Mouse (Mus musculus): ENCODE results near the gene Nlrc3.
"Not testable (repeated sequence)": the region's sequence is repeated elsewhere in the genome, so short reads cannot be mapped to it uniquely, and the experiment has no call there.

The Nlrc3 gene

GRCm38 (mm10) chr16:3976251-3976671 lies at the start of gene Nlrc3:
Nlrc3 (minus strand) TSS chr16:3976632.
- in situ Hi-C loops (cut with MboI, MseI): no loop called here

GRCm38 (mm10) chr16:4022719-4023118 lies 46.3 kb upstream of the Nlrc3 start:
- in situ Hi-C loops (cut with MboI, MseI): no loop called here

GRCm38 (mm10) chr16:4021241-4021640 lies 44.8 kb upstream of the Nlrc3 start:
- in situ Hi-C loops (cut with MboI, MseI): no loop called here

- in situ Hi-C loops (cut with MboI, MseI): not testable (repeated sequence)
Observed at GRCm38 (mm10) chr16:4017466-4017865, 41.0 kb upstream of the Nlrc3 start.

GRCm38 (mm10) chr16:4016786-4017185 lies 40.4 kb upstream of the Nlrc3 start:
- in situ Hi-C loops (cut with MboI, MseI): not testable (repeated sequence)

- in situ Hi-C loops (cut with MboI, MseI): no loop called here
Observed at GRCm38 (mm10) chr16:4014040-4014668, 37.7 kb upstream of the Nlrc3 start.

GRCm38 (mm10) chr16:4012882-4013570 lies 36.6 kb upstream of the Nlrc3 start:
- in situ Hi-C loops (cut with MboI, MseI): no loop called here

GRCm38 (mm10) chr16:4003489-4004398 lies 27.3 kb upstream of the Nlrc3 start, which contains the start of gene Slx4:
Slx4 (minus strand) TSS chr16:4003770.
- in situ Hi-C loops (cut with MboI, MseI): loop anchor here (5.0 kb wide), 1 partner anchor 96 kb away; the partner anchor contains the start of genes 1700037C18Rik and Cluap1

- in situ Hi-C loops (cut with MboI, MseI): no loop called here
Observed at GRCm38 (mm10) chr16:3988410-3988809, 12.0 kb upstream of the Nlrc3 start.

GRCm38 (mm10) chr16:3983146-3983700 lies 6.8 kb upstream of the Nlrc3 start:
- in situ Hi-C loops (cut with MboI, MseI): no loop called here

GRCm38 (mm10) chr16:3982173-3982572 lies 5.7 kb upstream of the Nlrc3 start:
- in situ Hi-C loops (cut with MboI, MseI): no loop called here

- in situ Hi-C loops (cut with MboI, MseI): no loop called here
Observed at GRCm38 (mm10) chr16:3976712-3977111, 280 bp upstream of the Nlrc3 start.

GRCm38 (mm10) chr16:3975658-3976057 lies 774 bp downstream of the Nlrc3 start:
- in situ Hi-C loops (cut with MboI, MseI): no loop called here

GRCm38 (mm10) chr16:3974456-3974855 lies 2.0 kb downstream of the Nlrc3 start:
- in situ Hi-C loops (cut with MboI, MseI): not testable (repeated sequence)

- in situ Hi-C loops (cut with MboI, MseI): no loop called here
Observed at GRCm38 (mm10) chr16:3965534-3965933, 10.9 kb downstream of the Nlrc3 start.

- in situ Hi-C loops (cut with MboI, MseI): no loop called here
Observed at GRCm38 (mm10) chr16:3964990-3965389, 11.4 kb downstream of the Nlrc3 start.

GRCm38 (mm10) chr16:3959261-3959660 lies 17.2 kb downstream of the Nlrc3 start:
- in situ Hi-C loops (cut with MboI, MseI): no loop called here

GRCm38 (mm10) chr16:3956369-3956768 lies 20.1 kb downstream of the Nlrc3 start:
- in situ Hi-C loops (cut with MboI, MseI): no loop called here

- in situ Hi-C loops (cut with MboI, MseI): no loop called here
Observed at GRCm38 (mm10) chr16:3951141-3951540, 25.3 kb downstream of the Nlrc3 start.

- in situ Hi-C loops (cut with MboI, MseI): no loop called here
Observed at GRCm38 (mm10) chr16:3934701-3935100, 41.7 kb downstream of the Nlrc3 start.

GRCm38 (mm10) chr16:3934091-3934490 lies 42.3 kb downstream of the Nlrc3 start:
- in situ Hi-C loops (cut with MboI, MseI): no loop called here

- in situ Hi-C loops (cut with MboI, MseI): no loop called here
Observed at GRCm38 (mm10) chr16:3933536-3933935, 42.9 kb downstream of the Nlrc3 start.

Data from T-helper 2 cell (primary cell).